Mouse (Mus musculus): ENCODE measurements around the gene Adck2. TPM values are rescaled to one million over a fixed set of nuclear protein-coding genes. Genes with fewer than 3 reads are reported as not detected.

The Adck2 gene
- total and polyA plus RNA-seq, 3 experiments = 7.6 to 15.6 (median 12.1) TPM

DNA sequence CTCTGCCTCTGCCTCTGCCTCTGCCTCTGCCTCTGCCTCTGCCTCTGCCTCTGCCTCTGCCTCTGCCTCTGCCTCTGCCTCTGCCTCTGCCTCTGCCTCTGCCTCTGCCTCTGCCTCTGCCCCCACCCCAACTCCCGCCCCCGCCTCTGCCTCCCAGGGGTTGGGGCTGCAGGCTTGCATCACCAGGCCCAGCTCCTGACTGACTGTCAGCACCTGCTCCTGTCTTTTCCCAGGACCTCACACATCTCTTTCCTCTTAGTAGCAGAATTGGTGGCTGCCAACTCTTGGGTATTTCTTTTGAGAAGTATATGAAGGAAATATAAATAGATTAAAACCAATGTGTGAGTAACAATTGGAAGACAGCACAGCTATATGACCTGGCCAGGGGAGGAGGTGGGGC, 6.9 kb downstream of the Adck2 start:
- Histone ChIP-seq H3K36me3 (ENCODE audit: control insufficient read depth, insufficient read depth, low read length) (no peaks in the 10 kb centered on the region; the same call in 1 of the 2 replicates), H3K4me3 (no peak overlapping the region), H3K27me3 (ENCODE audit: control insufficient read depth, insufficient read depth, low read length) (no peaks in the 10 kb centered on the region), H3K9ac (ENCODE audit: low read depth, low read length) (no peak overlapping the region), H3K79me2 (replicated peaks; ENCODE audit: control insufficient read depth, insufficient read depth, low read length) (peaks cover 1% of the 10 kb centered on the region; the same call in 1 of the 2 replicates), H3K4me1 (ENCODE audit: control insufficient read depth, insufficient read depth, low read length) (no peaks in the 10 kb centered on the region; the same call in 1 of the 2 replicates), H3K27ac (no peak overlapping the region)
- WGBS = 78% methylated on average over 2 of the region's 2 CpGs
- no peak for DNase-seq
- intact Hi-C loops (cut with DNase I) = no loop called here
- TF ChIP-seq CTCF (IDR thresholded peaks at IDR 0.05) (no peak), EP300 (IDR thresholded peaks at IDR 0.05; ENCODE audit: insufficient read depth, low read depth, low read length) (no peak), POLR2A (IDR thresholded peaks at IDR 0.05; ENCODE audit: insufficient read depth, low read depth, low read length) (no peak)

DNA sequence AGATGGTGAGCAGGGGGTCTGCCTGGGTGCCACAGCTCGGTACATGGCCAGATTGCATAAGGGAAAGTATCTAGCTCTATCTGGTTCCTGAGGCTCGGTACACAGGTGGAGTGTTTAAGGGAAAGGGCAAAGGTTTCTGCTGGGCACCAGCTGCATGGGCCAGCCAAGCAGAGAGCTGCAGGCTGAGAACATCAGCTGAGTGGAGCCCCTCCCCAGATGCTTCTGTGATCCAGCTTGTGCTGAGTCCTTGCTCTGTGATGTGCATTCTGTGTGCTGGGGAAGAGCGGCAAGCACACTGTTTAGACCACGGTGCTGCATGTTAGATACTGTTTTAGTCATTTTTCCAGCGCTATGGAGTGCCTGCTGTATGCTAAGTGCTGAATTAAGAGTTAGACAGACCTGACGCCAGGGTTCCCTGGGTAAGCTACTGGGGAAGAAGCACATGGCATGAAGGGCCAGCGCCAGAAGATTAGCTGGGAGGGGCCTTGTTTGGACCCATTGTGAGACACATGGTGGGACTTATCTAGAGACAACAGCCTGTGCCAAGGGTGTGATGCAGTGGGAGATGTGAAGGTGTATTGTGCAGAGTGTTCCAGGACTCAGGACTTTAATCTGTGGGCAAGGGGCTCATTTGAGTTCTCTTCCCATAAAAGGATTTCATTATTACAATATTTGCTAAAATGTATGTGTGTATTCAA, 7.6 kb downstream of the Adck2 start:
- no peak overlapping the region for H3K4me3 ChIP-seq
- H3K9ac ChIP-seq (ENCODE audit: low read depth, low read length) = no peak overlapping the region
- TF ChIP-seq POLR2A (IDR thresholded peaks at IDR 0.05; ENCODE audit: insufficient read depth, low read depth, low read length) (no peak), CTCF (IDR thresholded peaks at IDR 0.05) (no peak), EP300 (IDR thresholded peaks at IDR 0.05; ENCODE audit: insufficient read depth, low read depth, low read length) (no peak)
- no peak overlapping the region for H3K27ac ChIP-seq
- intact Hi-C loops (cut with DNase I) = no loop called here
- H3K4me1 ChIP-seq (ENCODE audit: control insufficient read depth, insufficient read depth, low read length) = no peaks in the 10 kb centered on the region
- no peaks in the 10 kb centered on the region; the same call in 1 of the 2 replicates for H3K36me3 ChIP-seq (ENCODE audit: control insufficient read depth, insufficient read depth, low read length)
- H3K27me3 ChIP-seq (ENCODE audit: control insufficient read depth, insufficient read depth, low read length) = no peaks in the 10 kb centered on the region
- peaks cover 1% of the 10 kb centered on the region; the same call in 1 of the 2 replicates for H3K79me2 ChIP-seq (replicated peaks; ENCODE audit: control insufficient read depth, insufficient read depth, low read length)
- WGBS = 79% methylated on average over 7 of the region's 7 CpGs
- DNase-seq = no peak

DNA sequence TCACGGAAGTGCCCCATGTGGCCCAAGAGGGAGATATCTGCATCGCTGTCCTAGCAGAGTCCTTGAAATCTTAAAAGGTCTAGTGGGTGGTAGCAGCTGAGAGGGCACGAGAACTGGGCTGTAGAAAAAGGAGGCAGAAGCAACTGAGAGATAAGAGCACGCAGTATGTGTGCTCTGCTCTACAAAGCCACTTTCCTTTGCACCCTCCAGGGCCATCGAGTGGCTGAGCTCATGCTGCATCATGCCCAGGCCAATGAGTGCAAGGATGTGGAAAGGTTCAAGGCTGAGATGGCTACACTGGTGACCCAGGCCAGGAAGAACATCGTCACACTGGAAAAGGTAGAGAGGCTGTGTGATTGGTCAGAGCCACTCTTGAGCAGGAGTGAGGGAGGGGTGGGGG, 11.8 kb downstream of the Adck2 start, which contains the start of gene Gm42420:
Gene Gm42420 (plus strand): TSS at position 237 of the 400 bp plus-strand sequence.
- WGBS = 84% methylated on average over 6 of the region's 6 CpGs
- Histone ChIP-seq H3K9ac (ENCODE audit: low read depth, low read length) (no peak within 1 kb of the TSS), H3K4me3 (no peak within 1 kb of the TSS), H3K36me3 (ENCODE audit: control insufficient read depth, insufficient read depth, low read length) (no peaks in the 10 kb centered on the region), H3K4me1 (ENCODE audit: control insufficient read depth, insufficient read depth, low read length) (no peaks in the 10 kb centered on the region), H3K27ac (no peak within 1 kb of the TSS), H3K27me3 (ENCODE audit: control insufficient read depth, insufficient read depth, low read length) (no peaks in the 10 kb centered on the region), H3K79me2 (replicated peaks; ENCODE audit: control insufficient read depth, insufficient read depth, low read length) (no peaks in the 10 kb centered on the region)
- TF ChIP-seq EP300 (IDR thresholded peaks at IDR 0.05; ENCODE audit: insufficient read depth, low read depth, low read length) (no peak), CTCF (IDR thresholded peaks at IDR 0.05) (no peak), POLR2A (IDR thresholded peaks at IDR 0.05; ENCODE audit: insufficient read depth, low read depth, low read length) (no peak)
- no peak for DNase-seq
- intact Hi-C loops (cut with DNase I) = no loop called here

DNA sequence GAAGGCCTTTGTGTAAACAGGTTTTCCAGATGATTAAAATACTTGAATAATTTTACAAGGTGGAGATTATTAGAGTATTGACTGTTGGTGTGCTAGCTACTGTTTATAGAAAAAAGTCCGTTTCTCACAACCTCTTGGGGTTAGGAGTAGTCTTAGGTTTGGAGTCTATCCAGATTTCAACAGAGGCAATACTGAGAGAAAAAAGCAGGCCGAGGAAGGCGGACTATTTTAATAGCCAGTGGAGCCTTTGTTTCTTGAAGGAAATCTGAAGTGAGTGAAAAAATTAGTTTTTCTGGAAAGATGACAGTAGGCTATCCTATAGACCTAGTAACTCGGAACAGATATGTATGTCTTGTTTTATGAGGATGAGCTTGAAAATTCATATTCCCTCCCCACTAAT, 17.8 kb downstream of the Adck2 start:
- peaks cover 6% of the 10 kb centered on the region for H3K36me3 ChIP-seq (ENCODE audit: control insufficient read depth, insufficient read depth, low read length)
- no peaks in the 10 kb centered on the region for H3K27me3 ChIP-seq (ENCODE audit: control insufficient read depth, insufficient read depth, low read length)
- H3K9ac ChIP-seq (ENCODE audit: low read depth, low read length) = no peak overlapping the region
- peaks cover 6% of the 10 kb centered on the region for H3K4me1 ChIP-seq (ENCODE audit: control insufficient read depth, insufficient read depth, low read length)
- no peak overlapping the region; the same call in 1 of the 2 replicates for H3K27ac ChIP-seq
- DNase-seq = no peak
- 91% methylated on average over 4 of the region's 4 CpGs for WGBS
- H3K79me2 ChIP-seq (replicated peaks; ENCODE audit: control insufficient read depth, insufficient read depth, low read length) = peaks cover 3% of the 10 kb centered on the region; the same call in 1 of the 2 replicates
- TF ChIP-seq POLR2A (IDR thresholded peaks at IDR 0.05; ENCODE audit: insufficient read depth, low read depth, low read length) (no peak), CTCF (IDR thresholded peaks at IDR 0.05) (no peak), EP300 (IDR thresholded peaks at IDR 0.05; ENCODE audit: insufficient read depth, low read depth, low read length) (no peak)
- intact Hi-C loops (cut with DNase I) = loop anchor here (5.0 kb wide), 1 partner anchor 136 kb away; the partner anchor contains the start of gene Braf
- H3K4me3 ChIP-seq = no peak overlapping the region

DNA sequence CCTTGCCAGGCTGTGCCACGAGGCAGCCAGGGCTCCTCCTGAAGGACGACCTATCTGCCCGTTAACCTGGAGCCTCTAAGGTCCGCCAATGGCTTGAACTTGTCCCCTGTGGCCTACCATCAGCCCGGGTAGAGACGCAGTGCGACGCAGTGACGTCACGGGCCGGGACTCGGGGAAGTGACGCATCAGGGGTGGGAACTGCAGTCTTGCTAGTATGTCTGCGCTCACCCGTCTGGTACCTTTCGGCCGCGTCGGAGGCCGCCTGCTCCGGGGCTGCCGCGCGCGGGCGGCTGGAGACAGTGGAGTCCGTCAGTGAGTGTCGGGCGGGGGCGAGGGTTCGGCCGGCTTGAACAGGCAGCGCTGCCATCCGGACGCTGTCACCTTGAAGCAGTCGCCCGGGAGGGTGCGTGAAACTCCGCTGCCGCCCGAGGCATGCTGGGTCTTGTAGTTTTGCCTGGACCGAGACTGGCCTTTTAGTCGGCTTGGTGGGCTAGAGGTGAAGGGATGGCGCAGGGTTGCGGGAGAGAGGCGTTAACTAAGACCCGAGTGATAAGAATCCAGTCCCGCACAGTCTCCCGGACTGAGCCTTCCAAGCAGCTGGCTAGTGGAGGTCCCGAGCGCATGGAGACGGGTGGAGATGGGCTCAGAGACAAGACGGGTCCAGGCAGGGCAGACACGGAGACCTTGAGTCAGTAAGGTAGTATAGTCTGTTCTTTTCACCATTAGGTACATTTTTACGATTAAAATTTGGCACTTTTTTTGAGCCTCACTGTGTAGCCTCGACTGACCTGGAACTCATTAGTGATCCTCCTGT, 18.9 kb downstream of the Adck2 start, which contains the start of gene Ndufb2:
Gene Ndufb2 (plus strand): TSS at position 174 of the 814 bp plus-strand sequence.
- 1% methylated on average over 56 of the region's 56 CpGs for WGBS
- intact Hi-C loops (cut with DNase I) = loop anchor here (1.0 to 5.0 kb wide), 2 partner anchors 19 to 135 kb away; partner anchors contain the start of genes Adck2 and Braf

More for the DNA sequence above, 18.9 kb downstream of the Adck2 start, which contains the start of gene Ndufb2:
- Histone ChIP-seq H3K4me3 (peak within 1 kb of the TSS; percentile 80), H3K36me3 (ENCODE audit: control insufficient read depth, insufficient read depth, low read length) (peaks cover 6% of the 10 kb centered on the region), H3K27ac (peak within 1 kb of the TSS; percentile 99), H3K4me1 (ENCODE audit: control insufficient read depth, insufficient read depth, low read length) (peaks cover 6% of the 10 kb centered on the region), H3K9ac (ENCODE audit: low read depth, low read length) (peak within 1 kb of the TSS; percentile 95), H3K79me2 (replicated peaks; ENCODE audit: control insufficient read depth, insufficient read depth, low read length) (peaks cover 3% of the 10 kb centered on the region; the same call in 1 of the 2 replicates), H3K27me3 (ENCODE audit: control insufficient read depth, insufficient read depth, low read length) (no peaks in the 10 kb centered on the region)
- DNase-seq = peak; percentile 95 to 96
- TF ChIP-seq EP300 (IDR thresholded peaks at IDR 0.05; ENCODE audit: insufficient read depth, low read depth, low read length) (0 out of 2 replicates have a peak, but pooled peaks have one; percentile 66), CTCF (IDR thresholded peaks at IDR 0.05) (no peak), POLR2A (IDR thresholded peaks at IDR 0.05; ENCODE audit: insufficient read depth, low read depth, low read length) (peak; percentile 95)

Data from heart, adult 2 months (tissue).